Mouse (Mus musculus) erythroblast, embryonic 14.5 days (primary cell): Measurements from ENCODE around the gene Ttll1.
"Not testable (repeated sequence)": the region's sequence is repeated elsewhere in the genome, so short reads cannot be mapped to it uniquely, and the experiment has no call there.

Experiments used
- GATA1 ChIP-seq: IDR thresholded peaks from 2 replicates; pipeline ENCODE4 v1.6.1; 2012; ENCODE audit warnings: low read length, inconsistent platforms, mixed read lengths
- TAL1 ChIP-seq: IDR thresholded peaks from 3 replicates; pipeline ENCODE4 v1.6.1; 2012; ENCODE audit warnings: low read length, inconsistent platforms, mixed read lengths

DNA sequence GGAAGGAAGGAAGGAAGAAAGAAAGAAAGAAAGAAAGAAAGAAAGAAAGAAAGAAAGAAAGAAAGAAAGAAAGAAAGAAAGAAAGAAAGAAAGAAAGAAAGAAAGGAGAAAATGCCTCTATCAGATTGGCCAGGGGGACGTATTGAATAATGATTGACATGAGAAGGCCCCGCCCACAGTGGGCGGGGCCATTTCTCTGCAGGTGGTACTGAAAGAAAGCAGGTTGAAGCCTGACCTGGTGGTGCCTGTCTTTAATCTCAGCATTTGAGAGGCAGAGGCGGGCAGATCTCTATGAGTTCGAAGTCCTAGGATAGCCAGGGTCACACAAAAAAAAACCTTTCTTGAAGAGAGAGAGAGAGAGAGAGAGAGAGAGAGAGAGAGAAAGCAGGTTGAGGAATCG lies 9.2 kb downstream of the Ttll1 start:
- TF ChIP-seq TAL1, GATA1: not testable (repeated sequence)
